Mouse (Mus musculus): ENCODE data around the gene Padi4. TPM values are rescaled to one million over a fixed set of nuclear protein-coding genes. Genes with fewer than 3 reads are reported as not detected.

Gene Padi4
- total RNA-seq, 2 experiments from 2014 or later: 0.47 TPM; not detected in 1

- no peak for ATAC-seq (replicated peaks; ENCODE audit: low FRiP score, low TSS enrichment, poor library complexity, severe bottlenecking)
Observed at GRCm38 (mm10) chr4:140791071-140791470, 17.0 kb upstream of the Padi4 start.

- no peak for ATAC-seq (replicated peaks; ENCODE audit: low FRiP score, low TSS enrichment, poor library complexity, severe bottlenecking)
Observed at GRCm38 (mm10) chr4:140789983-140790382, 15.9 kb upstream of the Padi4 start.

- peak; percentile 65 for ATAC-seq (replicated peaks; ENCODE audit: low FRiP score, low TSS enrichment, poor library complexity, severe bottlenecking)
Observed at GRCm38 (mm10) chr4:140788983-140789382, 14.9 kb upstream of the Padi4 start.

GRCm38 (mm10) chr4:140788264-140788663 lies 14.2 kb upstream of the Padi4 start:
- ATAC-seq (replicated peaks; ENCODE audit: low FRiP score, low TSS enrichment, poor library complexity, severe bottlenecking): no peak

GRCm38 (mm10) chr4:140787414-140787813 lies 13.4 kb upstream of the Padi4 start:
- no peak for ATAC-seq (replicated peaks; ENCODE audit: low FRiP score, low TSS enrichment, poor library complexity, severe bottlenecking)

- no peak for ATAC-seq (replicated peaks; ENCODE audit: low FRiP score, low TSS enrichment, poor library complexity, severe bottlenecking)
Observed at GRCm38 (mm10) chr4:140785217-140785616, 11.2 kb upstream of the Padi4 start.

GRCm38 (mm10) chr4:140784292-140784945 lies 10.4 kb upstream of the Padi4 start:
- no peak for ATAC-seq (replicated peaks; ENCODE audit: low FRiP score, low TSS enrichment, poor library complexity, severe bottlenecking)

GRCm38 (mm10) chr4:140782821-140783220 lies 8.8 kb upstream of the Padi4 start:
- ATAC-seq (replicated peaks; ENCODE audit: low FRiP score, low TSS enrichment, poor library complexity, severe bottlenecking): no peak

GRCm38 (mm10) chr4:140780507-140780906 lies 6.5 kb upstream of the Padi4 start:
- ATAC-seq (replicated peaks; ENCODE audit: low FRiP score, low TSS enrichment, poor library complexity, severe bottlenecking): no peak

- no peak for ATAC-seq (replicated peaks; ENCODE audit: low FRiP score, low TSS enrichment, poor library complexity, severe bottlenecking)
Observed at GRCm38 (mm10) chr4:140779803-140780397, 5.9 kb upstream of the Padi4 start.

GRCm38 (mm10) chr4:140776623-140777022 lies 2.6 kb upstream of the Padi4 start:
- ATAC-seq (replicated peaks; ENCODE audit: low FRiP score, low TSS enrichment, poor library complexity, severe bottlenecking): no peak

- no peak for ATAC-seq (replicated peaks; ENCODE audit: low FRiP score, low TSS enrichment, poor library complexity, severe bottlenecking)
Observed at GRCm38 (mm10) chr4:140775876-140776275, 1.8 kb upstream of the Padi4 start.

- ATAC-seq (replicated peaks; ENCODE audit: low FRiP score, low TSS enrichment, poor library complexity, severe bottlenecking): no peak
Observed at GRCm38 (mm10) chr4:140774893-140775292, 857 bp upstream of the Padi4 start.

- ATAC-seq (replicated peaks; ENCODE audit: low FRiP score, low TSS enrichment, poor library complexity, severe bottlenecking): no peak
Observed at GRCm38 (mm10) chr4:140771091-140771490, 2.9 kb downstream of the Padi4 start.

GRCm38 (mm10) chr4:140770433-140770832 lies 3.6 kb downstream of the Padi4 start:
- ATAC-seq (replicated peaks; ENCODE audit: low FRiP score, low TSS enrichment, poor library complexity, severe bottlenecking): no peak

- no peak for ATAC-seq (replicated peaks; ENCODE audit: low FRiP score, low TSS enrichment, poor library complexity, severe bottlenecking)
Observed at GRCm38 (mm10) chr4:140768973-140769372, 5.1 kb downstream of the Padi4 start.

- no peak for ATAC-seq (replicated peaks; ENCODE audit: low FRiP score, low TSS enrichment, poor library complexity, severe bottlenecking)
Observed at GRCm38 (mm10) chr4:140765936-140766335, 8.1 kb downstream of the Padi4 start.

- peak; percentile 63 for ATAC-seq (replicated peaks; ENCODE audit: low FRiP score, low TSS enrichment, poor library complexity, severe bottlenecking)
Observed at GRCm38 (mm10) chr4:140763158-140763557, 10.9 kb downstream of the Padi4 start.

- ATAC-seq (replicated peaks; ENCODE audit: low FRiP score, low TSS enrichment, poor library complexity, severe bottlenecking): no peak
Observed at GRCm38 (mm10) chr4:140761601-140762000, 12.4 kb downstream of the Padi4 start.

GRCm38 (mm10) chr4:140755811-140756210 lies 18.2 kb downstream of the Padi4 start:
- ATAC-seq (replicated peaks; ENCODE audit: low FRiP score, low TSS enrichment, poor library complexity, severe bottlenecking): no peak

GRCm38 (mm10) chr4:140753366-140753765 lies 20.7 kb downstream of the Padi4 start:
- no peak for ATAC-seq (replicated peaks; ENCODE audit: low FRiP score, low TSS enrichment, poor library complexity, severe bottlenecking)

Measured in megakaryocyte-erythroid progenitor cell, adult 5-6 weeks (primary cell).